Mouse (Mus musculus): ENCODE measurements around the gene Hist1h4c.

GRCm38 (mm10) chr13:23685966-23686365 lies 12.3 kb downstream of the Hist1h4c start:
- TF ChIP-seq ZKSCAN1 (IDR thresholded peaks at IDR 0.05; ENCODE audit: low read depth, low read length) (no peak), E2F4 (IDR thresholded peaks at IDR 0.05; ENCODE audit: borderline replicate concordance, low read depth, low read length) (no peak), CTCF (IDR thresholded peaks at IDR 0.05 in 2 of 3, conservative IDR thresholded peaks at IDR 0.05 in 1 of 3; ENCODE audit: control insufficient read depth in 1 of 3, insufficient read depth in 1 of 3, low read depth in 2 of 3, low read length in 3 of 3, poor library complexity in 1 of 3, severe bottlenecking in 1 of 3) (no peak), TCF12 (IDR thresholded peaks at IDR 0.05; ENCODE audit: low read depth, low read length) (no peak), MAZ (IDR thresholded peaks at IDR 0.05; ENCODE audit: low read depth, low read length) (no peak), POLR2A (IDR thresholded peaks at IDR 0.05; ENCODE audit: control insufficient read depth in 1 of 2, insufficient read depth in 1 of 2, low read depth in 1 of 2, low read length in 2 of 2, poor library complexity in 1 of 2) (no peak), RCOR1 (IDR thresholded peaks at IDR 0.05; ENCODE audit: low read depth, low read length) (no peak), GATA1 (IDR thresholded peaks at IDR 0.05; ENCODE audit: low read depth, low read length) (no peak), JUND (IDR thresholded peaks at IDR 0.05; ENCODE audit: low read depth, low read length) (no peak), MXI1 (IDR thresholded peaks at IDR 0.05; ENCODE audit: low read depth, low read length) (no peak), USF1 (IDR thresholded peaks at IDR 0.05; ENCODE audit: low read depth, low read length) (no peak), MYB (IDR thresholded peaks at IDR 0.05; ENCODE audit: low read depth, low read length) (no peak), MAX (IDR thresholded peaks at IDR 0.05; ENCODE audit: low read length) (no peak), NELFE (IDR thresholded peaks at IDR 0.05; ENCODE audit: low read depth, low read length) (no peak)

All from MEL (cell line).